8 mouse cellular contexts compared by ENCODE assay signal in the genomic region with DNA sequence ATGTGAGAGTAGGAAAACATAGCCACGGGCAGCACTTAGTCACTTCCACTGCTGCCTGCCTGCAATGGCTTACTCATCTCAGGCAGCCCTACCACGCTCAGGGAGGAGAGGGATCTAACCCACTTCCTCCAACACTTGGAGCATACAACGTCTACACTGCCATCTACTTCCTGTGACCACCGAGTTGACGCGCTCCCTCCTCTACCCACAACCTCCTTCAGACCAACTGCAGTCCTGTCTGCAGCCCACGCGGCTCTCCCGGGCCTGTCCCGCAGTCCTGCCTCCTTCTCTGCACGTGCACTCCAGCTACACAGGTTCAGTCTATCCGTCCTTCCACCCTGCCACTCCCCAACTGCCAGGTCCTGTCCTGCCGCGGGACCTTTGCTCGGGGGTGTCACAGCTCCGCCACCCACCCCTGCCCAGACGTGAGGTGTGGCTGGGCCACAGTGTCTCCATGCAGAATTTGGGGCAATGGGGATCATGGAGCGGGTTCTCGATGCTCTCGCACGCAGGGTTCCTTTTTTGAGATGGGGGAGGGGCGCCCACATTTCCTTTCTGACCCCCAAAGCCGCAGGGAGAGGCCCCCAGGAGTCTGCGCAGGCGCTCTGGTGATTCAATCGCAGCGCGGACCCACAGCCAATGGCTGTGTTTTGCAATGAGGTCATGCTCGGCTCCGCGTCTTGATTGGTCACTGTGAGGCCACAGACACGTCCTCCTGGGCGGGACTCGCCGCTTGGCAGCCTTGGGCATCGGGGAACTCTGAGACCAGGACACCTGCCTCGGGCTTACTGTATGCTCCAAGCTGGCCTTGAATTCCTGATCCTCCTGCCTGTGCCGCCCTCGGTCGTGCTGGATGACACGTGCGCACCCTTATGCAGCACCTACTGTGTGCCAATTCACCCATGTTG. TPM values are rescaled to one million over a fixed set of nuclear protein-coding genes. Genes with fewer than 3 reads are reported as not detected.
DNase-seq lines count a peak whose midpoint lies in the region; ATAC-seq lines count a peak whose summit lies in the region.

No protein-coding gene starts in this region.

- peak overlapping the region; percentile 97 for H3K4me2 ChIP-seq in heart, embryonic 13.5 days
- H3K4me2 ChIP-seq in liver, embryonic 12.5 days = peak overlapping the region; percentile 80
- H3K4me2 ChIP-seq in stomach, embryonic 15.5 days = peak overlapping the region; percentile 97

- H3K9me3 ChIP-seq in heart, embryonic 13.5 days = peaks cover 16% of the 10 kb centered on the region
- no peaks in the 10 kb centered on the region for H3K9me3 ChIP-seq in liver, embryonic 12.5 days (replicated peaks)
- no peaks in the 10 kb centered on the region for H3K9me3 ChIP-seq in stomach, embryonic 15.5 days

- peak overlapping the region; percentile 63 for H3K4me3 ChIP-seq in brown adipose tissue, adult 24 weeks (ENCODE audit: insufficient read depth, low read depth, low read length)
- peak overlapping the region; percentile 75 for H3K4me3 ChIP-seq in heart, embryonic 13.5 days
- H3K4me3 ChIP-seq in liver, embryonic 12.5 days = peak overlapping the region; percentile 58
- peak overlapping the region; percentile 64 for H3K4me3 ChIP-seq in stomach, embryonic 15.5 days (replicated peaks)

- no peaks in the 10 kb centered on the region for H3K36me3 ChIP-seq in heart, embryonic 13.5 days
- no peaks in the 10 kb centered on the region for H3K36me3 ChIP-seq in liver, embryonic 12.5 days
- H3K36me3 ChIP-seq in stomach, embryonic 15.5 days = no peaks in the 10 kb centered on the region

- peak overlapping the region; percentile 36 for H3K27ac ChIP-seq in brown adipose tissue, adult 24 weeks (replicated peaks; ENCODE audit: low read depth, low read length)
- peak overlapping the region; percentile 91 for H3K27ac ChIP-seq in heart, embryonic 13.5 days (replicated peaks)
- peak overlapping the region; percentile 63 for H3K27ac ChIP-seq in liver, embryonic 12.5 days
- peak overlapping the region; percentile 95 for H3K27ac ChIP-seq in stomach, embryonic 15.5 days

- peaks cover 43% of the 10 kb centered on the region for H3K27me3 ChIP-seq in heart, embryonic 13.5 days (replicated peaks)
- H3K27me3 ChIP-seq in liver, embryonic 12.5 days (replicated peaks) = peaks cover 59% of the 10 kb centered on the region
- peaks cover 32% of the 10 kb centered on the region for H3K27me3 ChIP-seq in stomach, embryonic 15.5 days (replicated peaks)

- ATAC-seq in heart, embryonic 13.5 days (ENCODE audit: extremely low read depth, insufficient number of reproducible peaks, low FRiP score, low TSS enrichment) = peak; percentile 81
- ATAC-seq in liver, embryonic 12.5 days = peak; percentile 89
- peak; percentile 95 for ATAC-seq in stomach, embryonic 15.5 days (ENCODE audit: insufficient read depth, low FRiP score, low read depth)

- peak overlapping the region; percentile 93 for H3K9ac ChIP-seq in heart, embryonic 13.5 days
- peak overlapping the region; percentile 62 for H3K9ac ChIP-seq in liver, embryonic 12.5 days
- H3K9ac ChIP-seq in stomach, embryonic 15.5 days = peak overlapping the region; percentile 85

- no peaks in the 10 kb centered on the region; the same call in 1 of the 2 replicates for H3K4me1 ChIP-seq in brown adipose tissue, adult 24 weeks (ENCODE audit: control insufficient read depth, insufficient read depth, insufficient read length, low read length)
- peaks cover 21% of the 10 kb centered on the region for H3K4me1 ChIP-seq in heart, embryonic 13.5 days
- peaks cover 22% of the 10 kb centered on the region for H3K4me1 ChIP-seq in liver, embryonic 12.5 days
- peaks cover 20% of the 10 kb centered on the region for H3K4me1 ChIP-seq in stomach, embryonic 15.5 days

- WGBS in heart, embryonic 13.5 days = under 1% methylated on average over 42 of the region's 42 CpGs
- WGBS in liver, embryonic 12.5 days (ENCODE audit: insufficient replicate concordance) = 1% methylated on average over 42 of the region's 42 CpGs
- under 1% methylated on average over 42 of the region's 42 CpGs for WGBS in stomach, embryonic 15.5 days

- peak; percentile 96 for DNase-seq in CD4-positive, CD25-positive, alpha-beta regulatory T cell, adult 2 months (ENCODE audit: low read depth, low spot score)
- peak; percentile 61 for DNase-seq in fat pad, adult 2 months (ENCODE audit: extremely low read depth, low read depth, low spot score)
- peak; percentile 95 for DNase-seq in kidney, postnatal 10 days
- peak; percentile 83 to 86 for DNase-seq in natural killer cell, adult 2 months (ENCODE audit: low spot score in 2 of 2)

RNA-seq across cellular contexts. Expression of a gene that starts 4.8 kb away (rescaled TPM):
- not detected in 2 replicates for polyA plus RNA-seq in brown adipose tissue, adult 24 weeks (2012; ENCODE audit: insufficient read depth, insufficient read length, missing spikeins)
- not detected in 2 replicates for polyA plus RNA-seq in heart, embryonic 13.5 days (2015; fragmentation: Nextera tagmentation; extraction: Ambion mirVana)
- polyA plus RNA-seq in liver, embryonic 12.5 days (2016; fragmentation: Nextera tagmentation; extraction: Ambion mirVana) = not detected in 2 replicates
- polyA plus RNA-seq in stomach, embryonic 15.5 days (2015; fragmentation: Nextera tagmentation; extraction: Ambion mirVana) = not detected in 2 replicates

RNA-seq across cellular contexts. Expression of a gene that starts 31.1 kb away (rescaled TPM):
- 10.3 and 10.7 TPM in 2 replicates for polyA plus RNA-seq in brown adipose tissue, adult 24 weeks (2012; ENCODE audit: insufficient read depth, insufficient read length, missing spikeins)
- polyA plus RNA-seq in heart, embryonic 13.5 days (2015; fragmentation: Nextera tagmentation; extraction: Ambion mirVana) = 45.4 and 50.1 TPM in 2 replicates
- 19.3 and 21.2 TPM in 2 replicates for polyA plus RNA-seq in liver, embryonic 12.5 days (2016; fragmentation: Nextera tagmentation; extraction: Ambion mirVana)
- polyA plus RNA-seq in stomach, embryonic 15.5 days (2015; fragmentation: Nextera tagmentation; extraction: Ambion mirVana) = 71.8 and 81.2 TPM in 2 replicates

RNA-seq across cellular contexts. Expression of a gene that starts 46.8 kb away (rescaled TPM):
- not detected in 2 replicates for polyA plus RNA-seq in brown adipose tissue, adult 24 weeks (2012; ENCODE audit: insufficient read depth, insufficient read length, missing spikeins)
- 0.19 and 0.37 TPM in 2 replicates for polyA plus RNA-seq in heart, embryonic 13.5 days (2015; fragmentation: Nextera tagmentation; extraction: Ambion mirVana)
- polyA plus RNA-seq in liver, embryonic 12.5 days (2016; fragmentation: Nextera tagmentation; extraction: Ambion mirVana) = 0.20 and 0.25 TPM in 2 replicates
- 9.5 and 10.7 TPM in 2 replicates for polyA plus RNA-seq in stomach, embryonic 15.5 days (2015; fragmentation: Nextera tagmentation; extraction: Ambion mirVana)

Comparison
In these comparisons a context has a peak if more than half of its experiments do, and no peak if none do; other contexts are left out.
1. Peak in every context shown above with its lines: DNase-seq, ATAC-seq, H3K4me3 ChIP-seq and H3K27ac ChIP-seq.
2. H3K27ac ChIP-seq: peak in every context shown above with its lines; median percentile 95 in stomach, embryonic 15.5 days; 91 in heart, embryonic 13.5 days; 63 in liver, embryonic 12.5 days; 36 in brown adipose tissue, adult 24 weeks.